Mouse (Mus musculus): ENCODE results near the gene Tysnd1.

DNA sequence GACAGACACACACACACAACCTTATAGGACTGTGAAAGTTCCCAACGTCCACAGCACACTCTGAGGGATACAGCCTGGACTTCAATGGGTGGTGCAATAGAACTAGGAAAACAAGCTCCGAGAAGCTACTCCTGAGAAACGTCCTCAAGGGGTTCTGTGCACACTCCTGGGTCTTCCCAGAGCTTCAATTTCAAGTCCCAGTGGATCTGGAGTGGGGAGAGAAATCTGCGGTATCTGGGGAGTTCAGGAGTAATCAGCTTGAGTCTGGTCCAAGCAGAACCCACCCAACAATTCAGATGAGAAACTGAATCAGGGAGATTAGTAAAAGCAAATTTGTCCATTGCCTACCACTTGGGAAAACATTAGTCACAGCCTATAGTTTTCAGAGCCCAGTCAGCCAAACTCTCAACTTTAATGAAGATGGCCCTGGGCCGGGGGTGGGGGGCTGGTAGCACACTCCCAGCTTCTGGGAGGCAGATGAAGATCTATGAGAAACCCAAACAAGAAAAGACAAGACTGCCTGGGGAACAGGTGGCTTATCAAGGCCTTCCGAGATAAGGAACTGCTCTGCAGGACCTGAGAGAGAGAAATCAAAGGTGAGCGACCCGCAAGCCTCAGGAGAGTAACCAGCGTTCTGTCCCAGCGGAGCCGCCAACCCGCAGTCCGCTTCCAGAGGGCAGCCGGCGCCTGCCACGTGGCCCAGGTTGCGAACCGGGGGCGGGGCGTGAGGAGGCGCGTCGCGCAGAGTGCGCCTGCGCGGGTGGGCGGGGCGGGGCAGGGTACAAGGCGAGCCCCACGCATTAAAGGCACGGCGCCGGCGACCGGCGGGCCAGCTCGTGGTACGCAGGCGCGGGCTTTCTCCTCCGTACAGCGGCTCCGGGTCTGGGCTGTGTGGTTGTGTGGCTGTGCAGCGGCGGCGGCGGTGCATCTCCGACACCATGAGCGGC is 47.3 kb upstream of the Tysnd1 start, which contains the start of gene Ppa1:
- peak; percentile 79 for TF ChIP-seq POLR2A (IDR thresholded peaks at IDR 0.05; ENCODE audit: borderline replicate concordance, insufficient read depth, low read length)
- TF ChIP-seq CTCF (IDR thresholded peaks at IDR 0.05; ENCODE audit: borderline replicate concordance, insufficient read depth, low read depth, low read length), result no peak
